Mouse (Mus musculus): ENCODE results near the gene Dnajc2.

- no peak for TF ChIP-seq CTCF (conservative IDR thresholded peaks at IDR 0.05; ENCODE audit: low read length)
- no peak for TF ChIP-seq POU5F1 (IDR thresholded peaks at IDR 0.05; ENCODE audit: borderline replicate concordance, low read length)
Observed at GRCm38 (mm10) chr5:21724427-21724826, 60.6 kb downstream of the Dnajc2 start.

Measured in E14TG2a.4 (cell line).